Comparison of ENCODE assay signal across 8 mouse cellular contexts in the genomic region with DNA sequence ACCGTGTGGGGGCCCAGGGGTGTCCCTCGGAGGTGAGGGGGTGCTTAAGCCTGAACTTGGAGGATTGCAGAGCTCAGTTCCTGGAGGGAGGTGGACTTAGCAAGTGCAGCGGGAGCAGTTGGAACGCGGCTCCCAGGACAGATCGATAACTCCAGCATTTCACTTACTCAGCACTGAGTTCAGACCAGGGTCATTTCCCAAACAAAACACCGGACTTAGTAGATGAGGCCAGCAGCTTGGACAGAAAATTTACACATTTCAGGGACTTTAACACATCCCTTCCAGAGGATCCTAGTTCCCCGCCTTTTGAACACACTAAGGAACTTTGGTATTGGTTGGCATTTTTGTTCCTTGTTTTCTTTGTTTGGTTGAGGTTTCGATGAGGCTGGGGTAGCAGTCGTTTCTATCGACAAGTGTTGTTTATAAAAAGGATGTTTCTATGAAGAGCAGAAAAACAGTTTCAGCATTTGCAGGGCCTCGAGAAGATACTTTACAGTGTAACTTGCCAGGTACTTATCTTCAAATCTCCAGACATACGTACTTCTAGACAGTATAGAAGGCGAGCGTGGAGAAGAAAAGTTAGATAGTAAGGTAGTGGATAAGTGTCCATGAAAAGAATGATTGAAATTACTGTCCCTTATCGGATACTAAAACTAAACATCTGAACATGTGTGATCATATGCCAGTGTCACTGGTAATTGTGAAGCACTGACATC. TPM values are rescaled to one million over a fixed set of nuclear protein-coding genes. Genes with fewer than 3 reads are reported as not detected.
DNase-seq lines count a peak whose midpoint lies in the region; ATAC-seq lines count a peak whose summit lies in the region.

No protein-coding gene starts in this region.

- no peaks in the 10 kb centered on the region for H3K27me3 ChIP-seq in kidney, embryonic 16.5 days (ENCODE audit: insufficient read depth, low read length)
- no peaks in the 10 kb centered on the region for H3K27me3 ChIP-seq in forebrain, embryonic 15.5 days
- H3K27me3 ChIP-seq in liver, embryonic 15.5 days = no peaks in the 10 kb centered on the region

- peak overlapping the region; percentile 80 for H3K4me2 ChIP-seq in kidney, embryonic 16.5 days (replicated peaks; ENCODE audit: low read depth, low read length)
- peak overlapping the region; percentile 75 for H3K4me2 ChIP-seq in forebrain, embryonic 15.5 days (replicated peaks)
- H3K4me2 ChIP-seq in liver, embryonic 15.5 days = peak overlapping the region; percentile 80

- peak overlapping the region; percentile 99 for H3K27ac ChIP-seq in kidney, embryonic 16.5 days (ENCODE audit: low read length)
- peak overlapping the region; percentile 99 for H3K27ac ChIP-seq in forebrain, embryonic 15.5 days (replicated peaks)
- H3K27ac ChIP-seq in liver, embryonic 15.5 days (replicated peaks) = peak overlapping the region; percentile 96

- 5% methylated on average over 16 of the region's 16 CpGs for WGBS in kidney, embryonic 16.5 days
- 14% methylated on average over 16 of the region's 16 CpGs for WGBS in forebrain, embryonic 15.5 days
- 4% methylated on average over 16 of the region's 16 CpGs for WGBS in liver, embryonic 15.5 days (ENCODE audit: insufficient replicate concordance)

- peaks cover 24% of the 10 kb centered on the region for H3K4me1 ChIP-seq in kidney, embryonic 16.5 days (ENCODE audit: insufficient read depth, low read length)
- peaks cover 33% of the 10 kb centered on the region for H3K4me1 ChIP-seq in forebrain, embryonic 15.5 days
- H3K4me1 ChIP-seq in liver, embryonic 15.5 days (replicated peaks) = peaks cover 39% of the 10 kb centered on the region

- DNase-seq in kidney, postnatal 10 days = no peak
- peak; percentile 62 for DNase-seq in adipocyte (ENCODE audit: low spot score)
- DNase-seq in natural killer cell, adult 2 months (ENCODE audit: low spot score in 2 of 2) = no peak
- no peak for DNase-seq in thymus, postnatal 4 days
- no peak for DNase-seq in kidney, adult 18-20 months

- no peaks in the 10 kb centered on the region for H3K9me3 ChIP-seq in kidney, embryonic 16.5 days (ENCODE audit: low read length)
- H3K9me3 ChIP-seq in forebrain, embryonic 15.5 days = no peaks in the 10 kb centered on the region
- no peaks in the 10 kb centered on the region for H3K9me3 ChIP-seq in liver, embryonic 15.5 days (replicated peaks)

- ATAC-seq in kidney, embryonic 16.5 days (ENCODE audit: low FRiP score, low TSS enrichment) = peak; percentile 6
- ATAC-seq in forebrain, embryonic 15.5 days (replicated peaks) = no peak
- peak; percentile 8 for ATAC-seq in liver, embryonic 15.5 days (ENCODE audit: insufficient read depth)

- peak overlapping the region; percentile 81 for H3K4me3 ChIP-seq in kidney, embryonic 16.5 days (ENCODE audit: low read length)
- H3K4me3 ChIP-seq in forebrain, embryonic 15.5 days = peak overlapping the region; percentile 94
- H3K4me3 ChIP-seq in liver, embryonic 15.5 days (replicated peaks) = peak overlapping the region; percentile 94

- H3K36me3 ChIP-seq in kidney, embryonic 16.5 days (ENCODE audit: insufficient read depth, low read length) = no peaks in the 10 kb centered on the region
- no peaks in the 10 kb centered on the region for H3K36me3 ChIP-seq in forebrain, embryonic 15.5 days
- no peaks in the 10 kb centered on the region for H3K36me3 ChIP-seq in liver, embryonic 15.5 days (replicated peaks)

- H3K9ac ChIP-seq in kidney, embryonic 16.5 days (replicated peaks; ENCODE audit: low read length) = peak overlapping the region; percentile 89
- peak overlapping the region; percentile 95 for H3K9ac ChIP-seq in forebrain, embryonic 15.5 days (replicated peaks)
- H3K9ac ChIP-seq in liver, embryonic 15.5 days = peak overlapping the region; percentile 98

RNA-seq across cellular contexts. Expression of gene Top2b, which starts 1.4 kb away (rescaled TPM):
- polyA plus RNA-seq in kidney, embryonic 16.5 days (2015; fragmentation: Nextera tagmentation; extraction: Ambion mirVana) = 39.0 and 42.4 TPM in 2 replicates
- 113 and 124 TPM in 2 replicates for polyA plus RNA-seq in forebrain, embryonic 15.5 days (2015; fragmentation: Nextera tagmentation; extraction: Ambion mirVana)
- polyA plus RNA-seq in liver, embryonic 15.5 days (2015; fragmentation: Nextera tagmentation; extraction: Ambion mirVana) = 13.2 and 14.1 TPM in 2 replicates
